Mouse (Mus musculus): Measurements from ENCODE around the gene Zfp58. TPM values are rescaled to one million over a fixed set of nuclear protein-coding genes. Genes with fewer than 3 reads are reported as not detected.

Gene Zfp58
- polyA plus RNA-seq (2017; shearing (Covaris generic)): 21.0 TPM

DNA sequence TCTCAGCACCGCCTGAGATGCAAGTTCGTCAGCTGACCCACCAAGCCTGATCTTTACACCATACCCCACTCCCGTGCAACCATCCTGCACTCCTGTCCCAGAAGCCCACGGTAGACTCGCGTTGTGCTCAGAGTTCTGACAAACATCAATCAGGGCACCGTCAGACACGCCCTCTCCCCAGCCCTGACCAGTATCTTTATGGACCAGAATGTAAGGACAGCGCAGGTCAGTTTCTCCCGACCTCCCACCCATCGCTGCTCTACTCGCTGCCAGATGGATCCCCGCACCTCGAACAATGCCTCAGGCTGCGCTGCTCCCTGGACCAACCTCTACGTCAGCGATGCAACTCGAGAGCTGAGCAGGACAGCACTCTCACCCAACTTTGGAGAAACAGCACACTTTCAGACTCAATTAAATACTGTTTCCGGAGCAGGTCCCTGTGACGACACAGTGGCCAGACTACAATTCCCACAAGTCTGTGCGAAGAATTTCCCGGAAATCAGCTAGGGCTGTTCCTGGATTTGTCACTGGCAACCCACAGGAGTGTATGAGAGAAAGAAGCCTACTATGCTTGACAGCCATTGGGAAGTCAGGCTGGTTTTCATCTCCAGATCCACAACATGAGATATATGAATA is at the start of gene Zfp58:
Gene Zfp58, minus strand, starts transcription at position 472 of the 636 bp plus-strand sequence.

DNA sequence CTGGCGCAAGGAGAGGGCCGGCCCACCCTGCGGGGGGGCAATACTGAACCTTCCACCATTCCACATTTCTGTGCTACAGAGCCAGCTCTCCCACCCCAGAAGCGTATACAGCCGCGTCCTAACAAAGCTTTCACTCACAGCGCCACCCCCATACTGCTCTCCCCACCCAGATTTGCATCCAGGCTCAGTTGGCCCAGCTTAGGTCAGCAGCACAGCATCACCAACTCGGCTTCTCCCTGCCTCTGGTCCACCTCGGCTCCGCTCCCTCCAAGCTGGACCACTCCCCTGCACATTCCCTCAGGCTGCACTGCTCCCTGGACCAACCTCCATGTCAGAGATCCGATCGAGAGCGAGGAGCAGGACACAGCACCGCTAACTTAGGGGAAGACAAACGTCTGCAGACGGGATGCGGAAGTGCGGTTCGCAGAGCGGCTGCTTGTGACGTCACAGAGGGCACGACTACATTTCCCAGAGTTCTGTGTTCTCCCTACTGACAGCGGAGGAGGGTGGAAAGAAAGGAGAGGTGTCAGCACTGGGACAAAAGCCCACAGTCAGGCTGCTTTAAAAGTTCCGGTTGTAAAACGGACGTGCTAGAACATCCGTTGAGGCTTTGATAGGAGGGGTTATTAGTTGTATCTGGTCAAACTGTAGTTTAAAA is 25.5 kb upstream of the Zfp58 start, which contains the start of the genes Gm26965 and Zfp87:
Gene Gm26965, minus strand, starts transcription at position 399 of the 658 bp plus-strand sequence.
Gene Zfp87, minus strand, starts transcription at position 425 of the 658 bp plus-strand sequence.

DNA sequence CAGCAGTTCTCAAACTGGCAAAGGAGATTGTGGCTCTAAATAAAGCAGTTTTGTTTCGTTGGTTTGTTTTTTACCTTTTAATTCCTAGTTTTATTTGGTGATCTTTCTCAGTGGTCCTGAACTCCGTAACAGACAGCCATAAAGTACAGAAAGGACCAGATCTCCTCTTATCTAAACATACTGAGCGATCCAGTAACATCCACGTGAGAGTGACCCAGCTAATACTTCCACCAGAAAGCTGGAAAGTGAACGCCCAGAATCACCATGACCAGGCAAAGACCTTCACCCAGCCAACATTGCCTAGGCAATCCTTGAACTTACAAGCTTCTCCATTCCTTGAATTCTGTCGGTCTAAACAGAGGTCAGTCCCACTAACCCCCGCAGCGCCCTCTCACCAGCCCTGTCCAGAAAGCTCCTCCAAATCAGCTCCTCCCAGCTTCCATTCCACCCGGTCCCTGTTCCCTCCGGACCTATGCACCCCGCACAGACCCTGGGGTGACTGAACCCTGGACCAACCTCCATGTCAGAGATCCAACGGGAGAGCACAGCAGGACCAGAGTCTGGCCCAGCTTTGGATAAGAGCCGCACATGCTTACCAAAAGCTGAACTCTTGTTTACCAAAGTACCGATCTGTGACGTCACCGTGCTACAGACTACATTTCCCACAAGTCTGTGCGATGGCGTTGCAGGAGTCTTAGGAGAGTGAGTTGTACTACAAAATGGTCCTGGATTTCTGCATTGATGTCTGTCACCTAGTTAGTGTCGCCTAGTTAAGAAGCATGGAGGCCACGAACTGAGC is 16.5 kb downstream of the Zfp58 start, which contains the start of gene Zfp874b:
Gene Zfp874b, minus strand, starts transcription at position 634 of the 799 bp plus-strand sequence.

DNA sequence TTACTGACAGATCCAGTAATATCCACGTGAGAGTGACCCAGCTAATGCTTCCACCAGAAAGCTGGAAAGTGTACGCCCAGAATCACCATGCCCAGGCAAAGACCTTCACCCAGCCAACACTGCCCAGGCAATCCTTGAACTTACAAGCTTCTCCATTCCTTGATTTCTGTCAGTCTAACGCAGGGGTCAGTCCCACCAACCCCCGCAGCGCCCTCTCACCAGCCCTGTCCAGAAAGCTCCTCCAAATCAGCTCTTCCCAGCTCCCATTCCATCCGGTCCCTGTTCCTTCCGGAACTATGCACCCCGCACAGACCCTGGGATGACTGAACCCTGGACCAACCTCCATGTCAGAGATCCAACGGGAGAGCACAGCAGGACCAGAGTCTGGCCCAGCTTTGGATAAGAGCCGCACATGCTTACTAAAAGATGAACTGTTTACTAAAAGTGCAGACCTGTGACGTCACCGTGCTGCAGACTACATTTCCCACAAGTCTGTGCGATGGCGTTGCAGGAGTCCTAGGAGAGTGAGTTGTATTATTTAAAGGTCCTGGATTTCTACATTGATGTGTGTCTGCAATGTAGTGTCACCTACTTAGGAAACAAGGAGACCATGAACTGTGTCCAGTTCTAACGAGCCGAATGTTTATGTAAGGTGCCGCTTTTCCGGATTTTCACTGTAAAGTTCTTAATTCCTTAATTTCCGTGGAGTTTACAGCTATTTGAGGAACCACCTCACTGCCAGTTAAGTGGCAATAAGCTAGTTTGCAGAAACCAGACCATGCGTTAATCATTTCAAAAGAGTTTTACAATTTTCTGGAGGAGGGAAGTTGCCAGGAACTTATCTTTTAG is 49.0 kb downstream of the Zfp58 start, which contains the start of gene Zfp874a:
Gene Zfp874a, minus strand, starts transcription at position 453 of the 849 bp plus-strand sequence.

Other genes starting within 250 kb of the Zfp58 start
- gene Zfp458, start 222.1 kb downstream of the Zfp58 start, polyA plus RNA-seq (2017; shearing (Covaris generic)): 0.98 TPM
- not detected for gene Zfp457, start 194.1 kb downstream of the Zfp58 start, polyA plus RNA-seq (2017; shearing (Covaris generic))
- 5.7 TPM for gene Zfp595, start 168.0 kb downstream of the Zfp58 start, polyA plus RNA-seq (2017; shearing (Covaris generic))
- gene Gm28044, start 140.0 kb downstream of the Zfp58 start, polyA plus RNA-seq (2017; shearing (Covaris generic)): not detected
- gene Zfp953, start 139.9 kb downstream of the Zfp58 start, polyA plus RNA-seq (2017; shearing (Covaris generic)): 1.8 TPM
- 2.2 TPM for gene Gm28041, start 124.8 kb downstream of the Zfp58 start, polyA plus RNA-seq (2017; shearing (Covaris generic))
- gene Zfp456, start 124.7 kb downstream of the Zfp58 start, polyA plus RNA-seq (2017; shearing (Covaris generic)): 4.7 TPM
- gene Zfp429, start 100.7 kb downstream of the Zfp58 start, polyA plus RNA-seq (2017; shearing (Covaris generic)): 19.3 TPM
- 1.4 TPM for gene Zfp459, start 79.1 kb downstream of the Zfp58 start, polyA plus RNA-seq (2017; shearing (Covaris generic))
- gene Zfp874a, start 48.9 kb downstream of the Zfp58 start, polyA plus RNA-seq (2017; shearing (Covaris generic)): 46.8 TPM
- gene Zfp874b, start 16.3 kb downstream of the Zfp58 start, polyA plus RNA-seq (2017; shearing (Covaris generic)): 26.8 TPM
- not detected for gene Gm26965, start 25.6 kb upstream of the Zfp58 start, polyA plus RNA-seq (2017; shearing (Covaris generic))
- 56.0 TPM for gene Zfp87, start 25.6 kb upstream of the Zfp58 start, polyA plus RNA-seq (2017; shearing (Covaris generic))
- 16.7 TPM for gene Zfp748, start 53.3 kb upstream of the Zfp58 start, polyA plus RNA-seq (2017; shearing (Covaris generic))
- 5.0 TPM for gene Zfp729b, start 109.2 kb upstream of the Zfp58 start, polyA plus RNA-seq (2017; shearing (Covaris generic))
- gene Gm49345, start 137.2 kb upstream of the Zfp58 start, polyA plus RNA-seq (2017; shearing (Covaris generic)): 4.9 TPM
- 4.1 TPM for gene Zfp729a, start 137.2 kb upstream of the Zfp58 start, polyA plus RNA-seq (2017; shearing (Covaris generic))
- gene Zfp738, start 186.5 kb upstream of the Zfp58 start, polyA plus RNA-seq (2017; shearing (Covaris generic)): 11.4 TPM
- gene Zfp65, start 228.6 kb upstream of the Zfp58 start, polyA plus RNA-seq (2017; shearing (Covaris generic)): 4.2 TPM

Data from naive thymus-derived CD4-positive, alpha-beta T cell, adult 5 months (primary cell).